Mouse (Mus musculus): Measurements from ENCODE around the gene Slc25a43.
"Not testable (repeated sequence)": the region's sequence is repeated elsewhere in the genome, so short reads cannot be mapped to it uniquely, and the experiment has no call there.

Slc25a43 gene

GRCm38 (mm10) chrX:36777694-36778093, 34.2 kb downstream of the Slc25a43 start:
- CTCF ChIA-PET = no interaction called here

GRCm38 (mm10) chrX:36789360-36789759, 45.9 kb downstream of the Slc25a43 start:
- CTCF ChIA-PET = no interaction called here

GRCm38 (mm10) chrX:36794571-36794970, 51.1 kb downstream of the Slc25a43 start:
- CTCF ChIA-PET = interaction anchor here (0.6 kb wide), 1 partner anchor 279 kb away, joined by 3 read pairs; no protein-coding TSS in a partner anchor

GRCm38 (mm10) chrX:36795424-36796162, 52.1 kb downstream of the Slc25a43 start, which contains the start of gene Slc25a5:
Gene Slc25a5 (plus strand): TSS chrX:36795651.
- CTCF ChIA-PET = no interaction called here

GRCm38 (mm10) chrX:36796163-36796581, 52.7 kb downstream of the Slc25a43 start:
- CTCF ChIA-PET = no interaction called here

GRCm38 (mm10) chrX:36796734-36797133, 53.3 kb downstream of the Slc25a43 start:
- CTCF ChIA-PET = not testable (repeated sequence)

- CTCF ChIA-PET = interaction anchor here (1.3 kb wide), 1 partner anchor 39 kb away, joined by 3 read pairs; no protein-coding TSS in a partner anchor
Observed at GRCm38 (mm10) chrX:36799131-36799879, 55.8 kb downstream of the Slc25a43 start.

GRCm38 (mm10) chrX:36803189-36803588, 59.7 kb downstream of the Slc25a43 start:
- CTCF ChIA-PET = no interaction called here

- CTCF ChIA-PET = no interaction called here
Observed at GRCm38 (mm10) chrX:36804196-36804595, 60.7 kb downstream of the Slc25a43 start.

GRCm38 (mm10) chrX:36805466-36806235, 62.2 kb downstream of the Slc25a43 start:
- CTCF ChIA-PET = no interaction called here

- CTCF ChIA-PET = no interaction called here
Observed at GRCm38 (mm10) chrX:36807360-36808317, 64.2 kb downstream of the Slc25a43 start.

- CTCF ChIA-PET = no interaction called here
Observed at GRCm38 (mm10) chrX:36808318-36808683, 64.8 kb downstream of the Slc25a43 start.

- CTCF ChIA-PET = no interaction called here
Observed at GRCm38 (mm10) chrX:36811377-36811776, 67.9 kb downstream of the Slc25a43 start.

GRCm38 (mm10) chrX:36814161-36814836, 70.8 kb downstream of the Slc25a43 start:
- CTCF ChIA-PET = no interaction called here

GRCm38 (mm10) chrX:36815022-36815421, 71.6 kb downstream of the Slc25a43 start:
- CTCF ChIA-PET = no interaction called here

GRCm38 (mm10) chrX:36815439-36815838, 72.0 kb downstream of the Slc25a43 start:
- CTCF ChIA-PET = interaction anchor here (0.5 kb wide), 1 partner anchor 17 kb away, joined by 3 read pairs; no protein-coding TSS in a partner anchor

GRCm38 (mm10) chrX:36816368-36816899, 73.0 kb downstream of the Slc25a43 start:
- CTCF ChIA-PET = no interaction called here

GRCm38 (mm10) chrX:36816953-36817441, 73.5 kb downstream of the Slc25a43 start:
- CTCF ChIA-PET = interaction anchor here (0.6 kb wide), 1 partner anchor 12 kb away, joined by 5 read pairs; no protein-coding TSS in a partner anchor

- CTCF ChIA-PET = interaction anchor here (0.6 kb wide), 2 partner anchors 53 to 78 kb away, joined by 3 to 8 read pairs; no protein-coding TSS in a partner anchor
Observed at GRCm38 (mm10) chrX:36819575-36819974, 76.1 kb downstream of the Slc25a43 start.

GRCm38 (mm10) chrX:36820201-36820600, 76.7 kb downstream of the Slc25a43 start:
- CTCF ChIA-PET = no interaction called here
